Comparison of ENCODE assay signal across 26 mouse cellular contexts in genomic region chr4:130161349-130161748, GRCm38 (mm10). TPM values are rescaled to one million over a fixed set of nuclear protein-coding genes. Genes with fewer than 3 reads are reported as not detected.
A peak's percentile ranks its signal among the peaks of the same experiment; 100 is the strongest.
DNase-seq lines count a peak whose midpoint lies in the region; ATAC-seq and TF ChIP-seq lines count a peak whose summit lies in the region.
"Had no signal": no experiment of that assay in that cellular context is flagged by ENCODE, and none has a peak within 500 bp of the region (broad histone marks: within the 10 kb centered on the region; RNA-seq: fewer than 3 reads in every experiment).

No protein-coding gene starts in this region.

- intact Hi-C loops in gastrocnemius, adult 2 months (cut with DNase I), result no loop called here
- intact Hi-C loops in heart, adult 2 months (cut with DNase I), result no loop called here
- intact Hi-C loops in heart, postnatal 10 days (cut with DNase I), result loop anchor here (10.0 kb wide), 1 partner anchor 347 kb away; the partner anchor contains the start of gene Ptp4a2
- intact Hi-C loops in left cerebral cortex, postnatal 4 days (cut with DNase I), result no loop called here

- 14% methylated on average over 4 of the region's 4 CpGs for WGBS in heart, embryonic 13.5 days
- WGBS in heart, adult 2 months, result 26% methylated on average over 4 of the region's 4 CpGs
- 32% methylated on average over 4 of the region's 4 CpGs for WGBS in heart, embryonic 11.5 days (ENCODE audit: insufficient replicate concordance)

- H3K4me1 ChIP-seq in heart, embryonic 13.5 days, result peaks cover 46% of the 10 kb centered on the region
- peaks cover 12% of the 10 kb centered on the region for H3K4me1 ChIP-seq in heart, adult 2 months (ENCODE audit: control insufficient read depth, insufficient read depth, low read length)
- peaks cover 24% of the 10 kb centered on the region for H3K4me1 ChIP-seq in heart, embryonic 11.5 days (ENCODE audit: control insufficient read depth, insufficient read depth, low read length)

- no peak for TF ChIP-seq POLR2A in heart, adult 2 months (IDR thresholded peaks at IDR 0.05; ENCODE audit: insufficient read depth, low read depth, low read length)

- no peaks in the 10 kb centered on the region for H3K9me3 ChIP-seq in heart, embryonic 13.5 days
- no peaks in the 10 kb centered on the region for H3K9me3 ChIP-seq in heart, embryonic 11.5 days (replicated peaks; ENCODE audit: control insufficient read depth, low read length)
- H3K9me3 ChIP-seq: embryonic facial prominence, embryonic 15.5 days; forebrain, embryonic 10.5 days; G1E; hindbrain, embryonic 13.5 days had no signal

- H3K9ac ChIP-seq in heart, embryonic 13.5 days, result 0 out of 2 replicates have a peak overlapping the region, but pooled peaks have one; percentile 19
- no peak overlapping the region for H3K9ac ChIP-seq in heart, adult 2 months (ENCODE audit: low read depth, low read length)
- H3K9ac ChIP-seq in heart, embryonic 11.5 days (ENCODE audit: low read depth, low read length), result no peak overlapping the region
- H3K9ac ChIP-seq: embryonic facial prominence, embryonic 15.5 days; hindbrain, embryonic 13.5 days had no signal

- no peak for DNase-seq in gastrocnemius, adult 2 months
- no peak for DNase-seq in gastrocnemius, postnatal 25 days
- no peak for DNase-seq in heart, adult 2 months
- DNase-seq in heart, postnatal 10 days, result peak; percentile 52 to 61
- DNase-seq in left cerebral cortex, postnatal 4 days, result no peak
- DNase-seq: adrenal gland, adult 8-10 months; adrenal gland, postnatal 36 days; B cell, adult 2 months; cerebellum, adult 2 months; cerebellum, postnatal 10 days; embryo, embryonic 11 days; kidney, adult 11 months; kidney, adult 9 months had no signal

- no peak for ATAC-seq in heart, embryonic 13.5 days (ENCODE audit: extremely low read depth, insufficient number of reproducible peaks, low FRiP score, low TSS enrichment)
- ATAC-seq in heart, embryonic 11.5 days (replicated peaks; ENCODE audit: insufficient number of reproducible peaks, low FRiP score, low TSS enrichment), result no peak
- ATAC-seq: CD4-positive, CD25-positive, alpha-beta regulatory T cell, adult 4 months; forebrain, embryonic 14.5 days; hindbrain, postnatal 0 days had no signal

- peak overlapping the region; percentile 35 for H3K27ac ChIP-seq in gastrocnemius, adult 2 months
- peak overlapping the region; percentile 32 for H3K27ac ChIP-seq in heart, embryonic 13.5 days (replicated peaks)
- no peak overlapping the region for H3K27ac ChIP-seq in heart, adult 2 months
- H3K27ac ChIP-seq in heart, embryonic 11.5 days (ENCODE audit: low read depth, low read length), result no peak overlapping the region
- H3K27ac ChIP-seq: embryonic facial prominence, embryonic 15.5 days; forebrain, embryonic 10.5 days; hindbrain, embryonic 13.5 days; hindbrain, postnatal 0 days had no signal

- no peak overlapping the region for H3K4me3 ChIP-seq in gastrocnemius, adult 2 months
- no peak overlapping the region for H3K4me3 ChIP-seq in heart, embryonic 13.5 days
- no peak overlapping the region for H3K4me3 ChIP-seq in heart, adult 2 months
- H3K4me3 ChIP-seq in heart, embryonic 11.5 days (ENCODE audit: low read depth, low read length), result no peak overlapping the region
- H3K4me3 ChIP-seq: embryonic facial prominence, embryonic 15.5 days; erythroblast, embryonic 14.5 days; forebrain, embryonic 10.5 days; hindbrain, embryonic 13.5 days had no signal

- no peaks in the 10 kb centered on the region for H3K27me3 ChIP-seq in heart, embryonic 13.5 days (replicated peaks)
- no peaks in the 10 kb centered on the region for H3K27me3 ChIP-seq in heart, adult 2 months (ENCODE audit: control insufficient read depth, insufficient read depth, low read length)
- H3K27me3 ChIP-seq in heart, embryonic 11.5 days (ENCODE audit: control insufficient read depth, insufficient read depth, low read length), result peaks cover 2% of the 10 kb centered on the region; the same call in 1 of the 2 replicates

- peaks cover 7% of the 10 kb centered on the region for H3K36me3 ChIP-seq in heart, embryonic 13.5 days
- peaks cover 3% of the 10 kb centered on the region for H3K36me3 ChIP-seq in heart, adult 2 months (ENCODE audit: control insufficient read depth, insufficient read depth, low read length)
- H3K36me3 ChIP-seq in heart, embryonic 11.5 days (ENCODE audit: control insufficient read depth, insufficient read depth, low read length), result no peaks in the 10 kb centered on the region
- H3K36me3 ChIP-seq: embryonic facial prominence, embryonic 15.5 days; forebrain, embryonic 10.5 days; hindbrain, embryonic 13.5 days had no signal

- TF ChIP-seq CTCF in gastrocnemius, adult 2 months (IDR thresholded peaks at IDR 0.05), result no peak
- TF ChIP-seq CTCF in heart, adult 2 months (IDR thresholded peaks at IDR 0.05), result no peak

- no peaks in the 10 kb centered on the region for H3K79me2 ChIP-seq in heart, adult 2 months (replicated peaks; ENCODE audit: control insufficient read depth, insufficient read depth, low read length)

- no peak for TF ChIP-seq EP300 in heart, adult 2 months (IDR thresholded peaks at IDR 0.05; ENCODE audit: insufficient read depth, low read depth, low read length)

- peak overlapping the region; percentile 11; the same call in 1 of the 2 replicates for H3K4me2 ChIP-seq in heart, embryonic 13.5 days
- H3K4me2 ChIP-seq in heart, embryonic 11.5 days, result no peak overlapping the region
- H3K4me2 ChIP-seq: embryonic facial prominence, embryonic 15.5 days; hindbrain, embryonic 13.5 days had no signal

RNA-seq across cellular contexts. Expression of gene Tinagl1, which starts 13.6 kb away (rescaled TPM):
- total RNA-seq in gastrocnemius, adult 2 months (2021), result 10 to 100 TPM; 18.7 to 45.2 TPM
- total RNA-seq in gastrocnemius, postnatal 25 days (2021), result 10 to 100 TPM; 23.7 to 31.5 TPM
- polyA plus RNA-seq in heart, embryonic 13.5 days (2015; fragmentation: Nextera tagmentation; extraction: Ambion mirVana), result 47.4 and 53.0 TPM in 2 replicates
- 10 to 100 TPM; 56.4 to 68.6 TPM for total RNA-seq in heart, adult 2 months (2021)
- polyA plus RNA-seq in heart, adult 2 months (2012; rRNA removed), result 61.9 and 84.0 TPM in 2 replicates
- 10 to 100 TPM; 64.6 to 83.6 TPM for total RNA-seq in heart, postnatal 10 days (2021)
- 31.0 and 33.9 TPM in 2 replicates for polyA plus RNA-seq in heart, embryonic 11.5 days (2014; fragmentation: Nextera tagmentation; extraction: Ambion mirVana)
- 1 to 10 TPM; 1.6 to 2.5 TPM for total RNA-seq in left cerebral cortex, postnatal 4 days (2021)
- polyA plus RNA-seq: CD4-positive, CD25-positive, alpha-beta regulatory T cell, adult 4 months had no signal

RNA-seq across cellular contexts. Expression of gene Hcrtr1, which starts 22.2 kb away (rescaled TPM):
- total RNA-seq in gastrocnemius, adult 2 months (2021), result not detected
- total RNA-seq in gastrocnemius, postnatal 25 days (2021), result not detected
- 0.32 TPM in 1 of 2 replicates, not detected in the other for polyA plus RNA-seq in heart, embryonic 13.5 days (2015; fragmentation: Nextera tagmentation; extraction: Ambion mirVana)
- not detected for total RNA-seq in heart, adult 2 months (2021)
- polyA plus RNA-seq in heart, adult 2 months (2012; rRNA removed), result 0.23 and 0.27 TPM in 2 replicates
- total RNA-seq in heart, postnatal 10 days (2021), result not detected
- 0.07 and 0.20 TPM in 2 replicates for polyA plus RNA-seq in heart, embryonic 11.5 days (2014; fragmentation: Nextera tagmentation; extraction: Ambion mirVana)
- 1 to 10 TPM; 1.9 to 3.6 TPM for total RNA-seq in left cerebral cortex, postnatal 4 days (2021)
- total RNA-seq: G1E; gastrocnemius, postnatal 4 days; hematopoietic stem cell, adult 5-6 weeks had no signal
- polyA plus RNA-seq: CD4-positive, CD25-positive, alpha-beta regulatory T cell, adult 4 months; embryonic facial prominence, embryonic 15.5 days; erythroblast, embryonic 14.5 days; G1E; intestine, embryonic 14.5 days had no signal

RNA-seq across cellular contexts. Expression of gene Pef1, which starts 59.0 kb away (rescaled TPM):
- 10 to 100 TPM; 37.3 to 37.5 TPM for total RNA-seq in gastrocnemius, adult 2 months (2021)
- total RNA-seq in gastrocnemius, postnatal 25 days (2021), result 10 to 100 TPM; 28.9 to 30.5 TPM
- polyA plus RNA-seq in heart, embryonic 13.5 days (2015; fragmentation: Nextera tagmentation; extraction: Ambion mirVana), result 53.6 and 57.9 TPM in 2 replicates
- 10 to 100 TPM; 31.4 to 38.0 TPM for total RNA-seq in heart, adult 2 months (2021)
- polyA plus RNA-seq in heart, adult 2 months (2012; rRNA removed), result 59.3 and 63.7 TPM in 2 replicates
- 10 to 100 TPM; 39.4 to 39.9 TPM for total RNA-seq in heart, postnatal 10 days (2021)
- 58.0 and 65.2 TPM in 2 replicates for polyA plus RNA-seq in heart, embryonic 11.5 days (2014; fragmentation: Nextera tagmentation; extraction: Ambion mirVana)
- total RNA-seq in left cerebral cortex, postnatal 4 days (2021), result 10 to 100 TPM; 33.8 to 36.1 TPM

Comparison
In these comparisons a context has a peak if more than half of its experiments do, and no peak if none do; other contexts are left out.
1. DNase-seq: peak in heart, postnatal 10 days (2 of 2); none in gastrocnemius, adult 2 months (single experiment), gastrocnemius, postnatal 25 days (single experiment), heart, adult 2 months (0 of 2) and left cerebral cortex, postnatal 4 days (single experiment).
2. H3K27ac ChIP-seq: peak in gastrocnemius, adult 2 months (single experiment) and heart, embryonic 13.5 days (single experiment); none in heart, adult 2 months (single experiment) and heart, embryonic 11.5 days (single experiment).
3. RNA of gene Tinagl1, which starts 13.6 kb away (total RNA-seq): 64.6 to 83.6 TPM in heart, postnatal 10 days, 56.4 to 68.6 TPM in heart, adult 2 months, 18.7 to 45.2 TPM in gastrocnemius, adult 2 months and 23.7 to 31.5 TPM in gastrocnemius, postnatal 25 days; 1.6 to 2.5 TPM in left cerebral cortex, postnatal 4 days; every median in the first group is over 4 times any median in the second.